Mouse (Mus musculus) forebrain, embryonic 14.5 days (tissue): Measurements from ENCODE around the gene Rnd1. TPM values are rescaled to one million over a fixed set of nuclear protein-coding genes. Genes with fewer than 3 reads are reported as not detected.

Source experiments
- ATAC-seq: fragments of 200-750 bp; cut with Nextera tagmentation; 2 replicates; pipeline ENCODE4 v1.8.0; 2017; ENCODE audit warnings: mild to moderate bottlenecking, moderate library complexity
- DNase-seq: peaks from one replicate; pipeline ENCODE4 v3.0.0-alpha.2; 2015; ENCODE audit warnings: low spot score
- H3K27ac ChIP-seq: fragments of 300-500 bp; sonication (generic); 2 replicates; pipeline ENCODE4 v1.5.1; 2014; ENCODE audit warnings: low read depth, mild to moderate bottlenecking, control low read depth, low read length, moderate library complexity
- H3K27me3 ChIP-seq: fragments of 300-500 bp; sonication (generic); replicated peaks from 2 replicates; pipeline ENCODE4 v1.6.1; 2014; ENCODE audit warnings: low read length, control low read depth, mixed read lengths; ENCODE audit not compliant: control insufficient read depth, insufficient read depth
- H3K36me3 ChIP-seq: fragments of 300-500 bp; sonication (generic); 2 replicates; pipeline ENCODE4 v1.6.1; 2014; ENCODE audit warnings: low read length, control low read depth; ENCODE audit not compliant: control insufficient read depth, insufficient read depth
- H3K4me1 ChIP-seq: fragments of 300-500 bp; sonication (generic); 2 replicates; pipeline ENCODE4 v1.6.1; 2014; ENCODE audit warnings: antibody characterized with exemption, low read length, control low read depth; ENCODE audit not compliant: control insufficient read depth, insufficient read depth
- H3K4me2 ChIP-seq: fragments of 300-500 bp; sonication (generic); 2 replicates; pipeline ENCODE4 v1.6.1; 2014; ENCODE audit warnings: mild to moderate bottlenecking, control low read depth, low read length
- H3K4me3 ChIP-seq: fragments of 300-500 bp; sonication (generic); 2 replicates; pipeline ENCODE4 v1.5.1; 2014; ENCODE audit warnings: low read depth, low read length, control low read depth
- H3K9ac ChIP-seq: fragments of 300-500 bp; sonication (generic); 2 replicates; pipeline ENCODE4 v1.6.1; 2014; ENCODE audit warnings: mild to moderate bottlenecking, low read length, control low read depth, moderate library complexity
- H3K9me3 ChIP-seq: fragments of 300-500 bp; sonication (generic); replicated peaks from 2 replicates; pipeline ENCODE4 v1.6.1; 2016; ENCODE audit warnings: low read length, control low read depth, mixed read lengths; ENCODE audit not compliant: control insufficient read depth
- WGBS: fragments of 180-500 bp; shearing (Covaris S2); extraction: QIAGEN DNeasy Blood & Tissue Kit; methylation state at CpG from one replicate; pipeline ENCODE4 v1.1.7; 2014; 5-methylcytosine and 5-hydroxymethylcytosine counted together
- polyA plus RNA-seq: library from polyadenylated mRNA; unstranded; fragments of >200 nt; fragmentation: Nextera tagmentation; extraction: Ambion mirVana; gene quantifications from 2 replicates; pipeline ENCODE4 v1.2.1, GENCODE M21; 2014

Gene Rnd1
- polyA plus RNA-seq, 1 experiment from 2014 or later = 6.3 TPM

- H3K4me3 ChIP-seq = peak within 1 kb of the TSS; percentile 20
- 0 out of 2 replicates have a peak within 1 kb of the TSS, but pooled peaks have one; percentile 13 for H3K9ac ChIP-seq
- peak within 1 kb of the TSS; percentile 48 for H3K4me2 ChIP-seq
- H3K9me3 ChIP-seq = no peaks in the 10 kb centered on the region
- H3K27ac ChIP-seq = no peak within 1 kb of the TSS
- 0 out of 2 replicates have a peak, but pooled peaks cover 3% of the 10 kb centered on the region for H3K27me3 ChIP-seq
- WGBS = 22% methylated on average over 16 of the region's 16 CpGs
- H3K4me1 ChIP-seq = no peaks in the 10 kb centered on the region
- peak; percentile 88 for DNase-seq
- 0 out of 2 replicates have a peak, but pooled peaks have one; percentile 48 for ATAC-seq
- H3K36me3 ChIP-seq = no peaks in the 10 kb centered on the region
These were observed 30.6 kb upstream of the Rnd1 start, which contains the start of gene Ccdc65 for GRCm38 (mm10) chr15:98707766-98708372. Gene Ccdc65 (plus strand): TSS chr15:98708207.

GRCm38 (mm10) chr15:98704312-98704711 is 27.1 kb upstream of the Rnd1 start:
- peaks cover 17% of the 10 kb centered on the region; the same call in 1 of the 2 replicates for H3K27me3 ChIP-seq
- DNase-seq (no peak), ATAC-seq (no peak)
- H3K4me3 ChIP-seq = no peak overlapping the region
- H3K4me1 ChIP-seq = no peaks in the 10 kb centered on the region
- WGBS = 61% methylated on average over 9 of the region's 9 CpGs
- no peaks in the 10 kb centered on the region for H3K36me3 ChIP-seq
- H3K27ac ChIP-seq = no peak overlapping the region
- no peaks in the 10 kb centered on the region for H3K9me3 ChIP-seq
- H3K9ac ChIP-seq = no peak overlapping the region
- H3K4me2 ChIP-seq = no peak overlapping the region

- Histone ChIP-seq H3K36me3 (no peaks in the 10 kb centered on the region), H3K27ac (peak overlapping the region; percentile 70), H3K4me2 (peak overlapping the region; percentile 57), H3K9ac (peak overlapping the region; percentile 52), H3K9me3 (no peaks in the 10 kb centered on the region), H3K4me1 (no peaks in the 10 kb centered on the region), H3K4me3 (peak overlapping the region; percentile 29), H3K27me3 (peaks cover 14% of the 10 kb centered on the region; the same call in 1 of the 2 replicates)
- ATAC-seq (peak; percentile 96), DNase-seq (peak; percentile 88)
- WGBS = 4% methylated on average over 40 of the region's 40 CpGs
These were observed 22.2 kb upstream of the Rnd1 start for GRCm38 (mm10) chr15:98699190-98700105.

- H3K9me3 ChIP-seq = no peaks in the 10 kb centered on the region
- H3K9ac ChIP-seq = no peak overlapping the region
- no peak overlapping the region for H3K27ac ChIP-seq
- H3K4me1 ChIP-seq = peaks cover 7% of the 10 kb centered on the region
- ATAC-seq (no peak), DNase-seq (no peak)
- no peak overlapping the region for H3K4me3 ChIP-seq
- no peak overlapping the region for H3K4me2 ChIP-seq
- peaks cover 7% of the 10 kb centered on the region; the same call in 1 of the 2 replicates for H3K27me3 ChIP-seq
- 54% methylated on average over 8 of the region's 8 CpGs for WGBS
- H3K36me3 ChIP-seq = no peaks in the 10 kb centered on the region
These were observed 19.0 kb upstream of the Rnd1 start for GRCm38 (mm10) chr15:98696216-98696615.

GRCm38 (mm10) chr15:98695726-98696125 is 18.5 kb upstream of the Rnd1 start:
- 56% methylated on average over 9 of the region's 9 CpGs for WGBS
- ATAC-seq (no peak), DNase-seq (no peak)
- Histone ChIP-seq H3K27ac (no peak overlapping the region), H3K36me3 (no peaks in the 10 kb centered on the region), H3K4me1 (peaks cover 11% of the 10 kb centered on the region), H3K9ac (no peak overlapping the region), H3K4me3 (no peak overlapping the region), H3K27me3 (peaks cover 2% of the 10 kb centered on the region; the same call in 1 of the 2 replicates), H3K9me3 (no peaks in the 10 kb centered on the region), H3K4me2 (no peak overlapping the region)

GRCm38 (mm10) chr15:98692171-98692715 is 15.0 kb upstream of the Rnd1 start:
- Histone ChIP-seq H3K4me1 (peaks cover 11% of the 10 kb centered on the region), H3K36me3 (no peaks in the 10 kb centered on the region), H3K4me2 (no peak overlapping the region), H3K9ac (no peak overlapping the region), H3K4me3 (no peak overlapping the region), H3K9me3 (no peaks in the 10 kb centered on the region), H3K27me3 (no peaks in the 10 kb centered on the region; the same call in 1 of the 2 replicates), H3K27ac (no peak overlapping the region)
- ATAC-seq (no peak), DNase-seq (no peak)
- 66% methylated on average over 11 of the region's 11 CpGs for WGBS

GRCm38 (mm10) chr15:98691486-98692147 is 14.4 kb upstream of the Rnd1 start:
- no peak overlapping the region for H3K27ac ChIP-seq
- no peak overlapping the region for H3K9ac ChIP-seq
- 9% methylated on average over 7 of the region's 7 CpGs for WGBS

GRCm38 (mm10) chr15:98689682-98690081 is 12.4 kb upstream of the Rnd1 start:
- ATAC-seq (no peak), DNase-seq (no peak)
- 87% methylated on average over 2 of the region's 2 CpGs for WGBS
- no peak overlapping the region for H3K4me3 ChIP-seq
- no peak overlapping the region for H3K27ac ChIP-seq
- peaks cover 11% of the 10 kb centered on the region for H3K4me1 ChIP-seq
- no peaks in the 10 kb centered on the region for H3K9me3 ChIP-seq
- no peak overlapping the region for H3K9ac ChIP-seq
- no peak overlapping the region for H3K4me2 ChIP-seq
- H3K36me3 ChIP-seq = no peaks in the 10 kb centered on the region
- H3K27me3 ChIP-seq = no peaks in the 10 kb centered on the region

More at GRCm38 (mm10) chr15:98691486-98692147, 14.4 kb upstream of the Rnd1 start:
- H3K4me3 ChIP-seq = no peak overlapping the region
- no peaks in the 10 kb centered on the region for H3K36me3 ChIP-seq
- H3K27me3 ChIP-seq = no peaks in the 10 kb centered on the region; the same call in 1 of the 2 replicates
- H3K4me2 ChIP-seq = no peak overlapping the region
- no peaks in the 10 kb centered on the region for H3K9me3 ChIP-seq
- DNase-seq (peak; percentile 72), ATAC-seq (peak; percentile 15; the same call in 1 of the 2 replicates)
- peaks cover 11% of the 10 kb centered on the region for H3K4me1 ChIP-seq
